Comparison of ENCODE assay signal across 9 mouse cellular contexts in the genomic region with DNA sequence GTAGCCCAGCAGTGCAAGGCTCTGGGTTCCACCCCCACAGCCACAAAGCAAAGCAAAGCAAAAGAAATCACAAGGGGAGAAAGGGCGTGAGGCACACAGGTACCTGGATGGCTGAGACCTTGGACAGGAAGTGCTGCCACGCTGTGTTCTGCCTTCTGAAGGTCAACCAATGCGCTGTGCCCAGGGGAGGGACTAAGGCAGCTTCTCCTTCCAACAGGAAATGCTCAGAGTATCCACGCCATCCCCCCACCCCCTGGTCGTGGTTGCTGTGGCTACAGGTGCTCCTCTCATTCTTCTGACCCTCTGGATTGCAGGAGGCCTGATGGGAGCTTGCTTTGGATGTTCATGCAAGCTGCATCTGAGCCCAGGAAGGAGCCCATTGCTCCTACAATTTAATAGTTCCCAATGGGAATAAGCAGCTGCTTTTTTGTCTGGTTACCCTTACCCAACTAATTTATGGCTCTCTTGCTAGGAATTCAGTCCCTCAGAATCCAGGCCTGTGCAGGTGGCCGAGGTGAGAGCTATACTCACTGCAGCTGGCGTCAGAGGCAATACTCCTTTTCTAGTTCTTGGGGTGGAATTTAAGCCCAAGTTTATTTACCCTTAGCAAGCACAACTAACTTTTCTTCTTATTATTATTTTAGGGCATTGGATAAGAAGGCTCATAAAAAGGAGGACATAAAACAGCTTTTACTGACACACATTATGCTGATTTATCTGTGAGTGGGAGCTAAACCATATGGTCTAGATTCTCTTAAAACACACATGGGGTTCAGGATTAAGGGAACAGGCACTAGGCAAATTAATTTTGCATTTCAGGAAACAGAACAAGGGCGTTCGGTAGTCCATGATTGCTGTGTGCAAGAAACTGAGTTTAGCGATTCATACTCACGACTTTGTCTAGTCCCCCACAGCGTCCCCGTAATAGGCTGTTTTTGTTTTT.
DNase-seq lines count a peak whose midpoint lies in the region; ATAC-seq lines count a peak whose summit lies in the region.
"Had no signal": no experiment of that assay in that cellular context is flagged by ENCODE, and none has a peak within 500 bp of the region (broad histone marks: within the 10 kb centered on the region; RNA-seq: fewer than 3 reads in every experiment).

No protein-coding gene starts in this region.

- H3K4me1 ChIP-seq in kidney, embryonic 15.5 days = peaks cover 19% of the 10 kb centered on the region
- H3K4me1 ChIP-seq in stomach, embryonic 14.5 days (ENCODE audit: control insufficient read depth, insufficient read depth, low read length) = peaks cover 16% of the 10 kb centered on the region; the same call in 1 of the 2 replicates

- ATAC-seq in CD4-positive, CD25-positive, alpha-beta regulatory T cell, adult 4 months = no peak
- peak; percentile 83 for ATAC-seq in kidney, embryonic 15.5 days (replicated peaks; ENCODE audit: low FRiP score)
- peak; percentile 81 for ATAC-seq in stomach, embryonic 14.5 days (ENCODE audit: insufficient number of reproducible peaks, insufficient read depth, low FRiP score, low read depth)

- peak overlapping the region; percentile 38 for H3K4me2 ChIP-seq in kidney, embryonic 15.5 days
- no peak overlapping the region for H3K4me2 ChIP-seq in stomach, embryonic 14.5 days (replicated peaks; ENCODE audit: low read depth, low read length)
- H3K4me2 ChIP-seq: forebrain, embryonic 12.5 days had no signal

- no peaks in the 10 kb centered on the region for H3K27me3 ChIP-seq in kidney, embryonic 15.5 days
- H3K27me3 ChIP-seq in stomach, embryonic 14.5 days (ENCODE audit: control insufficient read depth, insufficient read depth, low read length) = no peaks in the 10 kb centered on the region
- H3K27me3 ChIP-seq: forebrain, embryonic 12.5 days had no signal

- no peaks in the 10 kb centered on the region; the same call in 1 of the 2 replicates for H3K36me3 ChIP-seq in kidney, embryonic 15.5 days
- no peaks in the 10 kb centered on the region for H3K36me3 ChIP-seq in stomach, embryonic 14.5 days (ENCODE audit: control insufficient read depth, insufficient read depth, low read length)
- H3K36me3 ChIP-seq: forebrain, embryonic 12.5 days had no signal

- peak overlapping the region; percentile 83 for H3K27ac ChIP-seq in kidney, embryonic 15.5 days
- peak overlapping the region; percentile 44; the same call in 1 of the 2 replicates for H3K27ac ChIP-seq in stomach, embryonic 14.5 days (ENCODE audit: low read length)
- H3K27ac ChIP-seq: forebrain, embryonic 12.5 days had no signal

- 34% methylated on average over 13 of the region's 13 CpGs for WGBS in kidney, embryonic 15.5 days
- WGBS in stomach, embryonic 14.5 days = 47% methylated on average over 13 of the region's 13 CpGs

- no peaks in the 10 kb centered on the region for H3K9me3 ChIP-seq in kidney, embryonic 15.5 days (replicated peaks)
- no peaks in the 10 kb centered on the region for H3K9me3 ChIP-seq in stomach, embryonic 14.5 days (ENCODE audit: control insufficient read depth, low read depth, low read length)
- H3K9me3 ChIP-seq: forebrain, embryonic 12.5 days had no signal

- H3K4me3 ChIP-seq in kidney, embryonic 15.5 days (replicated peaks) = no peak overlapping the region
- H3K4me3 ChIP-seq in stomach, embryonic 14.5 days (ENCODE audit: low read depth, low read length) = no peak overlapping the region
- H3K4me3 ChIP-seq: forebrain, embryonic 12.5 days had no signal

- no peak overlapping the region for H3K9ac ChIP-seq in kidney, embryonic 15.5 days
- H3K9ac ChIP-seq in stomach, embryonic 14.5 days (replicated peaks; ENCODE audit: low read depth, low read length) = no peak overlapping the region
- H3K9ac ChIP-seq: forebrain, embryonic 12.5 days had no signal

- DNase-seq in CD4-positive, CD25-positive, alpha-beta regulatory T cell, adult 2 months (ENCODE audit: low read depth, low spot score) = peak; percentile 2
- peak; percentile 15 for DNase-seq in ovary, adult 18-20 months (ENCODE audit: low spot score)
- DNase-seq in ovary, postnatal 10 days (ENCODE audit: low spot score) = no peak
- no peak for DNase-seq in heart, adult 9 months (ENCODE audit: low spot score in 2 of 2)
- DNase-seq in right cerebral cortex, postnatal 14 days = no peak

Comparison
In these comparisons a context has a peak if more than half of its experiments do, and no peak if none do; other contexts are left out.
1. DNase-seq: peak in CD4-positive, CD25-positive, alpha-beta regulatory T cell, adult 2 months (single experiment) and ovary, adult 18-20 months (single experiment); none in ovary, postnatal 10 days (single experiment), heart, adult 9 months (0 of 2) and right cerebral cortex, postnatal 14 days (single experiment).